Mouse (Mus musculus): ENCODE measurements around the gene Ppif. TPM values are rescaled to one million over a fixed set of nuclear protein-coding genes. Genes with fewer than 3 reads are reported as not detected.

Ppif gene
- polyA plus RNA-seq, 2 experiments from 2014 or later = 23.8 to 28.5 TPM

DNA sequence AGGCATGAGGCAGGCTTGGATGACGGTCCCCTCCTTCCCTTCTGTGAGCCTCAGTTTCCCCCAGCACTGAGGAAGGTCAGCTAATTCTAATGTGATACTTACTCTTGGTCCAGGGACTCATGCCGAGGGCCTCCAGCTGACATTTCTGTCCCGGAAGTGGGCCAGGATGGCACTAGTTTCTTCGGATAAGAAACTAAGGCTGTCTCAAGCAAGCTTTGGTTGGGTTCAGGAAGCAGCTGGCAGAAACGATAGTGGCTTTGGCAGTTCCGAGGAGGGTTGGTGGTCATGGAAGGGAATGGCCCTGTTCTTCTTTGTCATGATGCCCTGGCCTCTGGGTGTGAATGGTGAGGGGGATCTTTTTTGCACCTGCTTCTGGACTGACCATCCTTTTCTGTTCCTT, 1.1 kb downstream of the Ppif start:
- ATAC-seq = no peak

DNA sequence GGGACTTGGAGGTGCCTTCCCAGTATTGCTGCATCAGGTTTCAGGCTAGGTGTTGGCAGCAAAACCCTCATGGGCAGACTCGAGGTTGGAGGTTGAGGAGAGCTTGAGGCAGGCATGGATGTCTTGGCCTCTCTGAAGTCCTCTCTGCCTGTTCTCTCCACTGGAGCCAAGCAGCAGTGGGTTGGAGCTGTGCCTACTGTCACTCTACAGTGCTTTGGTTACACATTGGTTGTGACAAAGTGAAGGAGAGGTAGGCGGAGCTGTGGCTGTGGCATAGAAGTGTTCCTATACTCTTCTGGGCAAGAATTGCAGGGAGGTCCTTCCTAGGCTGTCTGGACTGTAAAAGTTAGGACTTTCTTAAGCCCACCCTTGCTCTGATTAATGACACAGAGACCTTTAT, 2.4 kb downstream of the Ppif start:
- ATAC-seq = no peak

GRCm38 (mm10) chr14:25701986-25702385, 8.0 kb downstream of the Ppif start:
- peak; percentile 32 for ATAC-seq

DNA sequence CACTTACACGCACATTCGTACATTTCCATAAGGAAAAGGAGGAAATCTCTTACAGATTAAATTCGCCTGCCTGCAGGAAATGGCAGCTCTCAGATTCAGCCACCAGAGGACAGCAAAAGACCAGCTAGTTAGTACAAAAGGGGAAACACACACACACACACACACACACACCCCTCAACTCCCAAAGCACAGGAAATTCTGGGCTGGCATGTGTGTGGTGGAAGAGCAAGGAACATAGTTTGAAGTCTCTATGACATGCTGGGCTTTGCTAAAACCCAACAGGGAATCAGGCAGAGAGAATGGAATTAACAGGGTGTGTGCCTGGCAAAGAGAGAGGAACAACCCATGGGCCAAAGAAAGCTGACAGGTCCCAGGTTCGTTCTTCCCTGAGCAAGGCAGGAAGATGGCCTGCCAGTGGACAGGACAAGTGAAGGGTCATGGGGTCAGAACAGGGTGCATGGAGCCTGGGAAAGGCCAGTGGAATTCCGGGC, 13.8 kb downstream of the Ppif start:
- no peak for ATAC-seq

DNA sequence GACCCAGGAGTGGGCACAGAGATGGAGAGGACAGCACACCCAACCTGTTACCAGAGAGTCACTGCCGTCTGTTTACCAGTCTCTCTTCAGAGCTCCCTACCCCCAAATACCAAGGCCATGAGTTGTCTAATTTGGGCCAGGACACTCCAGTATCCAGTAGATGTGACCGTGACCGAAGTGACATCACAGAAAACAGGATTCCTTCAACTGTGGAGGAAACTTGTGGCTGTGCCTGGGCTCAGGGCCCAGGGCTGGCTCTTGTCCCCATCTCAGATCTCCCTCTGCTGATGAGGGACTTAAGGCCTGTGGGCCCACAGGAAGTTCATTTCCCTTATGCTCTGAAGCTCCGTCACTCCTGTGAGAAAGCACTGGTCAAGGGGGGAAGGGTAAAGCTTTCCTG, 14.5 kb downstream of the Ppif start:
- ATAC-seq = no peak

GRCm38 (mm10) chr14:25708917-25709316, 15.0 kb downstream of the Ppif start:
- no peak for ATAC-seq

DNA sequence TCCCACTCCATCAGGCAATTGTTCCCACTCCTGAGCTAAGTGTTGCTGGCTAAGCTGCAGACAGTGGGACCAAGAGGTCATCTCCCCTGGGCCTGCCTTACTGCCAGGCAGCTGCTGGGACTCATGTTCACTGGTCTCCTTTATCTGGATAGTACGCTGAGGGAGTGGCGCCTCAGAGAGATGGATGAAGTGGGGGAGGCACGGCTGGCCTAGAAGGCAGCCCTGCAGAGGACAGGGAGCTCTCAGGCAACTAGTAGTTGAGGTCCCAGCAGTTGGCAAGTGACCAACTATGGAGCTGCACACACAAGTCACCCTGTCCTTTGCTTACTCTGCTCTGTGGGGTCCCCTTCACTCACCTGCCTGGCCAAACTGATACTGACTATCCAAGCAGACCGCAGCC, 16.1 kb downstream of the Ppif start:
- no peak for ATAC-seq

DNA sequence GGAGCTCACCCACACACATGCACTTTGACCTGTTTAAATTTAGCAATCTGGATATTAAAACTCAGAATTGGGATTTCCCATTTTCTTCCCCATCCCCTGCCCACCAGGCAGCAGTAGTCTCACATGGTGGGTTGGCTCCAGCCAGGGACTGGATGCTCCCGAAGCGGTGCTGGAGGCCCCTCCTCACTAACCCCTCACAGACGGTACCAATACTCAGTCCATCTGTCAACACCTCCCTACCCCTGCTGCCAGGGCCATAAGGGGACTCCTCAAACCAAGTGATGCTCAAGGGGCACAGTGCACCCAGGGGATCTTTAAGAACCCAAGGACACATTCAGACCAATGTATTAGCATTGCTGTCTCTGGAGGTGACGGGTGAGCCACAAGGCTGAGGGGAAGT, 16.7 kb downstream of the Ppif start:
- ATAC-seq = no peak

DNA sequence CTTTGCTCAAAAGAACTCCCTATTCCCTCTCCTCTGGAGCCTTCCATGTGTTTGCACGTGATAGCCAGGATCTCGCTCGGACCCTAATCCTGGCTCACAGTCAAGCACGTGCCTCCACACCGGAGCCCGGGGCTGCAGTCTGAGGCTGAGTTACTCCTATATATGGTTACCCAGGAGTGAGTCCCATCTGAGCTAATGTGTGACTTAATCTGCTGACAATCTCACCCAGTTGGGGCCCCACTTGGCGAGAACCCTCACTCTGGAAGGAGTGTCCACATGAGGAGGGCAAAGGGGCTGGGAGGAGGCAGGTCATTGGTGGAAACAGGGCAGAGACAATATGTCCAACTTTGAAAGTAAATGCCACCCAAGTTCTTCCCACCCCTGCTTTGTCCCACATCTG, 17.2 kb downstream of the Ppif start:
- ATAC-seq = no peak

DNA sequence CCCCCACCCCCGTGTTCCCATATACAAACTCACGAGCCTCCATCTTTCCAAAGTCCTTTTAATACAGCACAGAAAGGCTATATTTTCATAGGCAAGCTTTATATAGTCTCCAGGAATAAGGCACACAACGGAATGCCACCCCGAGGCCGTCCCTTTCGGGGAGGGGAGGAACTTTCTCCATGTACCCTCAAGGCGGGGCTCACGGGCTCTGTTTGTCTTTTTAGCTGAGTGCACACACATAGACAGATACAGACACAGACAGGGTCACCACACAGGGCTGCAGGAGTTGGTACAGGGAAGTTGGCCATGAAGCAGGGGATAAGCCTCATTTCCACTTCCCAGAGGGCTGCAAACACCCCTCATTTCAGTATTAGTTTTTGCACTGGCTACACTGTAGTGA, 17.6 kb downstream of the Ppif start:
- ATAC-seq = no peak

GRCm38 (mm10) chr14:25713443-25713842, 19.5 kb downstream of the Ppif start:
- ATAC-seq = no peak

DNA sequence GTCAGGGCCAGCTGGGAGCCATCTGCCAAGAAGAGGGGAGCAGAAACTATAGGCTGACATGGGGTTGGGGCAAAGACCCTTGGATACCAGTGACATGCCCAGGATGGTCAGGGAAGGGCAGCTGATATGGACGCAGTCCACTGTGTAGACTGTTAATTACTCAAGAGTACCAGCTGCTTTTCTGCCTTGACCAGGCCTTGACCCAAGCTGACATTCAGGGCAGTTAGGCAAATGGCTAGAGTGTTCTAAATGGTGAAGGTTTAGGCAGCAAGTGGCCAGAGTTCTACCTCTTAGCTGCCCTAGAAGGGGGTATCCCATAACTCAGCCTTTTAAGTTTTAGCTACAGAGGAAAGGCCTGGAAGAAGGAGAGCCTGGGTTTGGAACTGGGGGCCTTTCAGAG, 22.6 kb downstream of the Ppif start:
- ATAC-seq = no peak

DNA sequence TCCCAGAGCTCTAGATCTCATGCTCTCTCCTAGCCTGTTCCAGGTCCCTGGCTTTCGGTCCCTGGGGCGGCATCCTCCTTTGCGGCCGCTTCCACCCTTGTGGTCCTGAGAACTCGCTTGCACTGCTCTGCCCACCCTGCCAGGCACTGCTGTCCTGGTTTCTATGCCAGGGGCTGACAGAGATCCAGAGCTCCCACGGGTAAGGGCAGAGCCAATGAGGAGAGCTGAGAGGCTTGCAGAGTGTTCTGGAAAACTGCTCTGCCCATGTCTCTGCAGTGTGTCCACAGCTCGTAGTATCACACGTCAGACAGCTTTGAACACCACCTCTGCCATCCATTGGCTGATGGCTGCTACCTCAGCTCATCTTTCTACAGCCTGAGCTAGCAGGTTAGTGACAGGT, 23.8 kb downstream of the Ppif start:
- ATAC-seq = no peak

DNA sequence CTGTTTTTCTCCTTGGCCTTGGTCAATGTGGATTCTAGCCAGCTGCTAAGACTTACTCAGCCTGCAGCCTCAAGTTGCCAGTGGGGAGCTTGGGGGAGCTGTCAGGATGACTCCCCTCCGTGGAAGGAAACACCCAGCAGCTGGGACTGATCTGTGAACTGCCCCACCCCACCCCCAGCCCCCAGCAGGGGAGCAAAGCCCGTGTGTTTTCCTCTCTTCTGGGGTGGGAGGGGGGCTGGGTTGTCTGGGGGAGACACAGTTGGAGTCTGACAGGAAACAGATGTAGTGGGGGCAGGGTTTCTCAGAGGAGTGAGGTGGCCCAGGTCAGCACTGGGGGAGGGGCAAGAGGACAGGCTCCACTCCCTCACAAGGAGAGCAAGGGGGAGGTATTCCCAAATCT, 24.5 kb downstream of the Ppif start:
- no peak for ATAC-seq

- peak; percentile 72 for ATAC-seq
Measured at GRCm38 (mm10) chr14:25719371-25719770, 25.4 kb downstream of the Ppif start.

GRCm38 (mm10) chr14:25720962-25721707, 27.2 kb downstream of the Ppif start:
- peak; percentile 53 for ATAC-seq

- no peak for ATAC-seq
Measured at GRCm38 (mm10) chr14:25725032-25725497, 31.1 kb downstream of the Ppif start.

GRCm38 (mm10) chr14:25725690-25726089, 31.7 kb downstream of the Ppif start:
- no peak for ATAC-seq

DNA sequence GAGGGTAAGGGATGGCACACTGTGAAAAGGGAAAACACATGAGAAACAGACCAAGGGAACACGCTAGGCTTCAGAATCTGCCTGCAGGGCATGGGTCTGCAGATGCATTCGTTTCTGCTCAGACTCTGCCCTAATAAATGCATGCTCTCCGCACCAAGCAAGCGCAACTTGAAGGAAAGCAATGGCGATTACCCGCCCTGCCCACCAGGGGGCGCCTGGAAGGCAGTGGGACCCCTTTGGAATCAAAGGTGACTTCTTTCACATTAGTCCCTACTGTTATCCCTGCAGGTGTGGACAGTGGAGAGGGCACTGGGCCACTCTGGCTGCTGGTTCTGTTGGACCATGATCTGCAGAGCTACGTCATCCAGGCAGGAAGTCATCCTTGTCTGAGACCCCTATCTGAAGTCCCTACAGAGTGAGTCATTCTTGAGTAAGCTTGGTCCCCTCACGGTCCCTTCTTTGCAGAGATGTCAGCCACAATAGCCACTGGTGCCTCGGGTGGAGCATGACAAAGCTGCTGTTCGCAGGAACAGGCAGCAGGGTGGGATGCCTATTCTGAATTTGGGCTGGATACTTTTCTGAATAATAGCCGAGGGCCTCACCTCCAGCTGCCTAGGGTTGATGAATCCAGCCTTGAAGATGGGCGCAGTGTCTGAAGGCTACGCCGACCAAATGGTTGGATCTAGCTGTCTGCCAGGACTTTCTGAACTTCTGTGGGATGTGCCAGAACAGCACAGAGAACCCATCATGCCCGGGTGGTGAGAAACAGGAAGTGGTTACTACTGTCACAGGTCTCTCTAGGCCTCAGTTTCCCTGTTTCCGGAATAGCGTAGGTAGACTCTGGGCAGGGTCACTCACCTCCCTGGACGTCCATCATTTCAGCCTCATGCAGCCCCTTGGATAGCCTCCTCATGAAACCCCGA, 32.5 kb downstream of the Ppif start:
- ATAC-seq = no peak

GRCm38 (mm10) chr14:25727149-25727510, 33.2 kb downstream of the Ppif start:
- no peak for ATAC-seq

DNA sequence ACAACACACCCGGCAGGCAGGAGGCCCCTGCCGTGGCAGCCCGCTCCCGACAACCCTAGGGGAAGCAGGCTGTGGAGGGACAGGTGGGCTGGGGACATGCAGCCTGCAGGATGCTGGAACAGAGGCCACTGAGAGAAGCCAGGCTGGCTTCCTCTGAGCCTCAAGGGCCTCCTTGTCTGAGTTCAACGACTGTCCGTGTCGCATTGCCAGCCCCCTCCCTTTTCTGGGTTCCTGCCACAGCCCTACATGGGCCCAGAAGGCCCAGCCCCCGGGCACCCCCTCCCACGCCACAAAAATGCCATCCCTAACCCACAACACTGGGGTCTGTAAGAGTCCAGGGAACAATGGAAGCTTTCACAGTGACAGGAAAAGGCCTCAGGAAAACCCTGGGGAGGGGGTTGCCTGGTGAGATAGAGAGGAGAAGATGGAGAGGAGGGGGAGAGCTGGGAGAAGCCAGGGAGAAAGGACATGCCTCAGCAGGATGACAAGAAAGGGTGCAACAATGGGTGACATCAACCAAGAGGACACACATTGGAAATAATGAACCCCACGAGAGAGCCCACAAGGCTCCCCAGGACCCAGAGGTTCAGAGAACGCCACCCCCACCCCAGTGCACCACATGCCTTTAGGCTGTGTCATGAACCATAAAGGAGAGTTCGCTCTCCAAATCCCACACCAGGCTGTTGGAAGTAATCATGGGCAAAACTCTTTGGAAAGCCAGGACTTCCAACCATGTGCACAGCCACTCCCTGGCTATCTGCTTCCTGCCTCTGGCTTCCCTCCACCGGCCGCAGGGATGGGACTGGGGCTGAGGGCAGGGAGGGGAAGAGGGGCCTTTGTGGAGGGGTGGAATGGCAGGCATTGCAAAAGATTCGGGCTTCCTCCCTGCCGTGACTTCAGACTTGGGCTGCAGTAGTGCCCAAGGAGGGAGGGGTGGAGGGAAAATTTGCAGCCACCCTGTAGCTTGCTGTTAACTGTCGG, 41.1 kb downstream of the Ppif start:
- no peak for ATAC-seq

DNA sequence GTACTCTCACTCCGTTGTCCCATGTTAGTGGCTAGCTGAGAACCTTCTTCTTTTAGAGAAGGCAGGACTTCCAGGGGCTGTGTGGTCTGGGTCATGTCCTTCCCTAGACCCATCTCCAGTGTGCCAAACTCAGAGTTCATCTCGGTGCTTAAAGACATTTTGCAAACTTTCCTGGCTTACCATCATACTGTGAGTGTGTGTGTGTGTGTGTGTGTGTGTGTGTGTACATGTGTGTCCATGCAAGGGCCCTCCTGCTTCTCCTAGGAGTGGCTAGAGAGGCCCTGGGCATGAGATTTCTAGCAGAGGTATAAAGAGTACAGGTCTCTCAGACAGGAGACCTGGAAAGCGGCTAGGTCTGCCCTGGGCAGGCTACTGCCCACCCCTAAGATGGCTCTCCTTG, 42.2 kb downstream of the Ppif start:
- no peak for ATAC-seq

- no peak for ATAC-seq
Measured at GRCm38 (mm10) chr14:25736589-25736988, 42.6 kb downstream of the Ppif start.

All from activated CD4-positive, CD25-positive, alpha-beta regulatory T cell, adult 4 months (primary cell).